Mouse (Mus musculus): ENCODE measurements around the gene Mbtps1.

The Mbtps1 gene

DNA sequence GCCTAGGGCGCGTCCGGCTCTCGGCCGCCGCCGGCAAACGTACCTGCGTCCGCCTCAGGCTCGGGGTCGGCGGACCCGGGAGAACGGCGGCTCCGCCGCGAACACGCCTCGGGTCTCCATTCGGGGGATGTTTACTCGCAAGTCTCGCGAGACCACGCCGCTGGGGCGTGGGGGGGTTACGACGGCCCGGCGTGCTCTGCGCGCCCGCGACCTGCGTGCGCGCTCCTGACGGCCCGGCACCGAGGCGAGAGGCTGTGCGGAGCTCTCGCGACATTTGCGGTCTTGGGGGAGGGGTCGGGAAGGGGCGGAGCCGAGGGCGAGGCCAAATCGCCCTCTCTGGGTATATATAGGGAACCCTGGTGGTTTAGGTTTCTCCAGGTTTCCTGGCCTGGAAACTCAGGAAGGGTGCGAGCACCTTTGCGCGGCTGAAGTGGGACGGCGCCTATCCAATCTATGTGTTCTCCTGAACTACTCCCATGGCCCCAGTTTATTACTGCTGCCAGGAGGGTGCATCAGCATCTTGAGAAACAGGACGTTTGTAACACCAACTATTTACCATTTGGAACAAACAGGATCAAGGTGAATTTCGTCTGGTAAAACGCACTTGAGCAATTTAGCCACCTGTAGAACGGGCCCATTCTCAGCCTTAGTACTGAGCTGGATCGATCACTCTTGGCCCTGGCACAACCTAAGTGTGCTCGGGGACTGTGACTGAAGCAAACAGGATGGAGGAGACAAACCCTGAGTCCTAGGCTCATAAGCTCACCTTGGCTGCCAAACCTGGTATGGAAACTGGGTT is at the start of gene Mbtps1:
Gene Mbtps1 (minus strand): TSS at position 133 of the 799 bp plus-strand sequence.
- peak; percentile 99 for DNase-seq (ENCODE audit: low read depth, low spot score)

DNA sequence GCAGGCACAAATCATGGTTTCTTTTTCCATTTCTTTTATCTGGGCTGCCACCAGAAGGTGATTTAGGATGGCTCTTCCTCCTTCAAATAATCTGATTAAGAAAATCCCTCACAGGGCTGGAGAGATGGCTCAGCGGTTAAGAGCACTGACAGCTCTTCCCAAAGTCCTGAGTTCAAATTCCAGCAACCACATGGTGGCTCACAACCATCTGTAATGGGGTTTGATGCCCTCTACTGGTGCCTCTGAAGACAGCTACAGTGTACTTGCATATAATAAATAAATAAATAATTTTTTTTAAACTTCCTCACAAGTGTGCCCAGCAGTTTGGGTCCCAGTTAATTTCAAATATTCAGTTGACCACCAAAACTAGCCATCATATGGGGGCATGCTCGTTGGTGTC is 47.7 kb upstream of the Mbtps1 start:
- DNase-seq (ENCODE audit: low read depth, low spot score): no peak

DNA sequence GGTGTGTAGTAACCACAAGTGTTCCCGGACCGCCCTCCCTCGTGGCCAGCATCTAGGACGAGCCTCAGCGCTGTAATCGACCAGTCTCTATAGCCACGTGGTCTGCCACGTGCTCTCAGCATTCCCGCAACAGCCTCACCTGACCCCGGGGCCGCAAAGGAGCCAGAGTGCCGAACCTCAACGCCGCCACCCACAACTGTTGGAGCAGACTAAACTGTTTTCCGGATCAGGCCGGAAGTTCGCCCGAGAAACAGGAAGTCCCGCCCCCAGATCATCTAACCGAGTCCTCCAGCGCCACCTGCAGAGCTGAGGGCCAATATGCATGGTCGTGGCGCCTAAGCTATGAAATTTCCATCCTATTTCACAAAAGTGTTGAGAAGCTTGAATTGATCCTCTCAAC is 46.5 kb upstream of the Mbtps1 start, which contains the start of gene Taf1c:
Gene Taf1c (minus strand): TSS at position 227 of the 400 bp plus-strand sequence.
- peak; percentile 89 for DNase-seq (ENCODE audit: low read depth, low spot score)

DNA sequence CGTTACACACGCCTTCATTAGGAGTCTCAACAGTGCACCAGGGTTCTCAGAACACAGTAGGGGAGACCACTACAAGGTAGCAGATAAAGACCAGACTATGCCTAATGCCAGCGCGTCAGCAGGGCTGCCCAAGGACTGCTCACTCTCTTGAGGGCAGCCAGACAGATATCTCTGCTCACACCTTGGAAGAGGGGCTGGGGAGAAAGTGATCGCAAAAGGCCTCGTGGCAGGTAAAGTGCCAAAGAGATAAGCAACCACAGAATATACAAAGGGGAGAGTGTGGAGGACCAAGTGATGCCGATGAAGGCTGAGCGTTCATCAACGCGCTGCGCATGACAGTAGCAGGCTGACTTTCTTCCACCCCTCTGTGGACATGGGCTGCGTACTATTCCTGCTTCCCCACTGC is 45.9 kb upstream of the Mbtps1 start:
- no peak for DNase-seq (ENCODE audit: low read depth, low spot score)

DNA sequence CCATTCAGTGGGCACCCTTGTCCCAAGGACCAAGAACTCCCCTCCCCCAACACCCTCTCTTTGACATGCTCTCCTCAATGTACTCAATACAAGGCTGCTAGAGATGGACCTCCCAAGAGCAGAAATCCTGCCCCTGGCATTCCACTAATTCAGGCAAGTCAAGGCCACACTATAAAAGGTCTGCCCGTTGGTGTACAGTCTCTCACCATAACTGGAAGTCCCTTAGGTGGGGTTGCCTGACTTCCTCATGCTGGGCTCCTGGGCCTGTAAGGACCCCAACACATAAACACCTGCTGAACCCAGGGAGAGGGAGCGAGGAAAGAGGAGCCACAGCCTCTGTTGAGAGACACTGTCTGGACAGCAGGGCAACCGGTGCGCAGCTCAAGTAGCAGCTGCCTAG is 45.2 kb upstream of the Mbtps1 start:
- no peak for DNase-seq (ENCODE audit: low read depth, low spot score)

DNA sequence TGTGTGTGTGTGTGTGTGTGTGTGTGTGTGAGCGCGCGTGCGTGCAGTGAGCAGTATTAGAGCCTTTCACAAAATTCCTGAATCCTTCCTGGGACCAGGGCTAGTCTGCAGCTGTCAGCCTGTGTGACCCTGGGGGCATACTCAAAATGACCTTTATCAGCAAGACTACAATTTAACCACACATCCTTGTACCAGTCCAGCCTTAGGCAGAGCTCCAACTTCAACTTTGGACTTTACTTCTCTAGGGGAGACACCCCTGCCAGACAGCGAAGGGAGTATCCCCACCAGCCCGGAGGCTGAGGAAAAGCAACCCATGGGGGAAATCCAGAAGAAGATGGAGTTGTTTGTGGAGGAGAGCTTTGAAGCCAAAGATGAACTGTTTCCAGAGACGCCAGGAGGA is 32.9 kb upstream of the Mbtps1 start:
- no peak for DNase-seq (ENCODE audit: low read depth, low spot score)

DNA sequence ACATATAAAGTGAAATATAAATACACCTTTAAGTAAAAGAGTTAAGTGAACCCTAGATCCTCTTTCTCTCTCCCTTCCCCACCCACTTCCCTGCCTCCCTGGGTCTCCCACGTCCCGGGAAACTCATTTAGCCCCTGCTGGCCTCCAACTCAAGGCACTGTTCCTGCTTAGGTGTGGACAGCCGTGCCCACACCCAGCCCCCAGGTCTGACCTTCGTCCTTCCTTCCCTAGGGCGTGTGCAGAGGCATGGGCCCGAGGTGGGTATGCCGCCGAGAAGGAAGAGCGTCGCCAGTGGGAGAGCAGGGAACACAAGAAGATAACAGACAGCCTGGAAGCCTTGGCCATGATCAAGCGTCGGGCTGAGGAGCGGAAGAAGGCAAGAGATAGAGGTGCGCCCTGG is 31.8 kb upstream of the Mbtps1 start:
- DNase-seq (ENCODE audit: low read depth, low spot score): no peak

DNA sequence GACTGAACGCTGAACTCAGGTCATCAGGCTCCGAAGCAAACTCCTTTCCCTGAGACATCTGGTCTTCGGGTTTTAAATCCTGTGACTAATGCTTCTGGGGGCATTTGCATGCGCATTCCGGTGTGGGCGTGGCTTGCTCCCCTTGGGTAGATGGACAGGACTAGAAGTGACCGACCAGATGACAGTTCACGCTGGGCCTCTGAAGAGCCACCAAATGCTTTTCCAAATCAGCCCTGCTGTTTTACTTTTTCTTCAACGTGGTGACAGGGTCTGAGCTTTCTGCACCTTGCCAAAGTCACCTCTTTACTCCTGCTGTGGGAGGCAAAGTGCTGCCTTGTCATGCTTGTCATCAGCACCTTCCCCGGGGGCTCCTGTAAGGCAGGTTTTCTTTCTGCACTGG is 30.3 kb upstream of the Mbtps1 start:
- DNase-seq (ENCODE audit: low read depth, low spot score): no peak

DNA sequence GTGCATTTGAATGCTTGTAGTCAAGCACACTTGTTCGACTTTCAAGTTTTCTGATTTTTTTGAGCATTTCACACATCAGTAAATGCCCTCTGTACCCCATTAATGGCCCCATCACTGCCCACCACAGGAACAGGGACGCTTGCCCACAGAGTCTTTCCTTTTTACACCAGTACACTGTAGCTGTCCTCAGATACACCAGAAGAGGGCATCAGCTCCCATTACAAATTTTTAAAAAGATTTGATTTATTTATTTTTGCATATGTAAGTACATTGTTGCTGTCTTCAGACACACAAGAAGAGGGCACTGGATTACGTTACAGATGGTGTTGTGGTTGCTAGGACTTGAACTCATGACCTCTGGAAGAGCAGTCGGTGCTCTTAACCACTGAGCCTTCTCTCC is 29.8 kb upstream of the Mbtps1 start:
- DNase-seq (ENCODE audit: low read depth, low spot score): no peak

DNA sequence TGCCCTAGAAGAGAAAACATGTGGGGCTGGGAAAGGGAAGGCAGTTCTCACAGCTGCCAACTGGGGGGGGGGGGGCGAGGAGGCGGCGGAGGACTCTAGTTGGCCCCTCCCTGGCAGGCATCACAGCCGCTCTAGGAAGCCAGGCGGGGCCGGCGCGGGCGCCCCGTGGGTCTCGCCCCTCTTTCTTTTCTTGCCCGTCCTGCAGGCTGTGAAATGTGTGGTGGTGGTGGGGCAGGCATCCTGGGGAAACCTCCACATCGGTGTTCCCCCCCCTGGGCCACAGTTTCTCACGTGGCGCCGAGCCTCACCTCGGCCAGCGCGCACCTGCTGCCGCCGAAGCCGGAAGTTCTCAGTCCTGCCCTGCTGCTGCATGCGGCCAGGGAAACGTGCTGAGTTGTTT is 27.4 kb upstream of the Mbtps1 start:
- DNase-seq (ENCODE audit: low read depth, low spot score): no peak

DNA sequence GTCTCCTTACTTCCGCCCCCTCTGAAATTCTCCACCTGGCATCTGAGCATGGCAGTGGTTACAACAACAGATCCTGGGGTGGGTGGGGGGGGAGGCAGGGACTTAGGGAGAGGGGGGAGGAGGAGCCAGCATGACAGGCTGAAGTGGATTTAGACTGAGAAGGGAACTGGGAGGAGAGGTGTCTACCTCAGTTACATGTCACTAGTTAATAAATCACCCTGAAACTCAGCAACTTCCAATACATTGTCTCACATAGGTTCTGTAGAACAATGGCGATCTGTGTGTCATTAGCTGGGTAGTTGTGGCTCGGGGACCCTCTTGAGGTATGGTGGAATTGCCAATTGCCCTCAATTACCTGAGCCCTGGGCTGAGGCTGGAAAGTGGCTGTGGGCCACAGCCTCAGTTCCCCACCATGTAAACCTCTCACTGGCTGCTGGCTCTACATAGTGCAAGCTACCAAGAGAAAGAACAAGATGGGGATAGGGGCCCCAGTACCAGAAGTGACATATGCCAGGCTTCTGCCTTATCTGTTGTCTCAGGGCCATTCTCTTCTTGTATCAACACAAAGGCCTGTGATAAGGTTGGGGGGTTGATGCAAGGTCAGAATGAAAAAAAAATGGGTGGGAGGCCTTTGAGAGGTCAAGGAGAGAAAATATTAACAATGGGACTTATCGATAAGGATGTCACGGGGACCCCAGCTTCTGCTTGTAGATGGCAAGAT is 22.1 kb upstream of the Mbtps1 start:
- no peak for DNase-seq (ENCODE audit: low read depth, low spot score)

DNA sequence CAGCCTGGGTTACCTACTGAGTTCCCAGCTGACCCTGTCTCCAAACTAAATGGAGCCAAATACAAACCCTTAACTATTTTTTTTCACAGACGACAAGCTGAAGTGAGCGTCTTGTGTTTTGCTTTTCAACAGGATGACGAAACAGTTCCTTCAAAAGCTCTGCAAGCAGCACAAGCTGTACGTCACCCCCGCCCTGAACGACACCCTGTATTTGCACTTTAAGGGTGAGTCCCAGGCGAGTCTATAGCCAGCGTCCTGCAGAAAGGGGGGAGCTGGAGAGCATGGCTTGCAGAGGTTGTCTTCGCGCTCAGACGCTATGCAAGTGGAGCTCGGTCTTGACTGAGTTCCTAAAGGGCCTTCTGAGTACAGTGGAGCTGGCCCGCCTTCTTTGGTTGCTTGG is 20.6 kb upstream of the Mbtps1 start:
- no peak for DNase-seq (ENCODE audit: low read depth, low spot score)

DNA sequence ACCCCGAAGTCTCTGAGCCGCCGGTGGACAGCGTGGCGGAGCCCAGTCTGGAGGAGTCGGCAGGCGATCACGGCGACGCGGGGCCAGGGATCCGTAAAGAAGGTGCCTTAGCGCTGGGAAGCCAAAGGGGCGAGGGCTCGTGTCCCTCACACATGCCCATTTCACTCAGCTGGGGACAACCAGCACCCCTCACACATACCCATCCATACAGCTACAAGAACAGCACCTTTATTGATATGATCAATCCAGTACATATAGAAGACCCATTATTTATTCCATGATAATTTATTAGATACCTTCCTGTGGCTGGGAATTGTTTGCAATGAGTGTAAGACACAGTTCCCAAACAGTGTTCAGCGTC is 16.8 kb upstream of the Mbtps1 start:
- DNase-seq (ENCODE audit: low read depth, low spot score): no peak

DNA sequence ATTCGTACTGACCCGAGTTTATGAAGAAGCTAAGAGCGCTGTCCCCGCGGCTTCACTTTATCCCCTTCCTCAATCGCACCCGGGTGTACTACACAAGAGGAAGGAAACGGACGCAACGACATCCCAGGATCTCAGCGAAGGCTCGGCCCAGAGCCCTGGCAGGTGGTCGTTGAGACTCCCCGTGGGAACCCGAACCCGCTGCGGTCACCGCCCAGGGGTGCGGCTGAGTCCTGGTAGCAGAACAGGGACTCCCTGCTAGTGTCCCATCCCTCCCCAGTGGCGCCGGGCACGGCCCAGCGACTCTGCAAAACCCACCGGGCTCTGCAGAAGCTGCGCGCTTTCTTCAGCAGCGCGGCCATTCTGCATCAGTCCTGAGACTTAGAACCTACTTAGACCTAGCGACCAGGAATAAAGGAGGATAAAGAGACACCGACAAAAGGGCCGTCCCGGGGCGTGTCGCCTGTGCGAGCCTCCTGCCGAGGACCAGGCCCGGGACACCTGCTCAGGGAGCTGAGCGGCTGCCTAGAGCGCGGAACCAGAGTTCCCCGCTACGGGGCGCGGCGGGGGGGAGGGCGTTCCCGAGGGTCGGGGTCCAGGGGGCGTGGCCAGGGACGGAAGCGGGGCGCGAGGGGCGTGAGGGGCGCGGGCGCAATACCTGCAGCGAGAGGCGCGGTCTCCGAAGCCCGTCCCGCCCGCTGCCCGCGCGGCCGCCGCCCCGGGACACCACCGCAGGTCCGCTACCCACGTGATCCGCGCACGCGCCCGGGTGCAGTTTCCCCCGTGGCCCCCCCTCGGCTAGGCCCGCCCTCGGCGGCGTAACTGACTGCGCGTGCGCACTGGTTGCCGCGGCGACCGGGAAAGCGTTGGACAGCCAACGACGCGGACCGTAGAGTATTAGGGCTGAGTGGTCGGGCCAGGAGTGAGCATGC is 16.2 kb upstream of the Mbtps1 start, which contains the start of the genes Hsdl1 and Dnaaf1:
Gene Hsdl1 (minus strand): TSS at position 747 of the 929 bp plus-strand sequence.
Gene Dnaaf1 (plus strand): TSS at position 799 of the 929 bp plus-strand sequence.
- DNase-seq (ENCODE audit: low read depth, low spot score): peak; percentile 89

DNA sequence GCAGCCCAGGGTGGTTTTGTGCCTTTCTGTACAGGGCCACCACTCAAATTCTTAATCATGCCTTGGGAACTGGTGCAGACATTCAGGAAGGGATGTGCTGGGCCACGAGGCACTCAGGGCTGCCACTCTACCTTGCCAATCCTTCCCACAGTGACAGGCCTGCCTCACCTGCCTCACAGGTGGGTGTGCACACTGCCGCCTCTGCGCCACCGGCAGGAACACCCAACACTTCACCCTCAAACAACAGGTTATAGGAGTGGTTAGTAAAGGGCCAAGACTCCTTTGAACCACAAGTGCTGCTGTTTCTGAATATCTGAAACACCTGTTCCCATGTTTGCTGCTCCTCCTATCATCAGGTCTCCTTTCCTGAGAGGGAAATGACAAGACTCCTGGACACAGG is 13.9 kb upstream of the Mbtps1 start:
- DNase-seq (ENCODE audit: low read depth, low spot score): no peak

DNA sequence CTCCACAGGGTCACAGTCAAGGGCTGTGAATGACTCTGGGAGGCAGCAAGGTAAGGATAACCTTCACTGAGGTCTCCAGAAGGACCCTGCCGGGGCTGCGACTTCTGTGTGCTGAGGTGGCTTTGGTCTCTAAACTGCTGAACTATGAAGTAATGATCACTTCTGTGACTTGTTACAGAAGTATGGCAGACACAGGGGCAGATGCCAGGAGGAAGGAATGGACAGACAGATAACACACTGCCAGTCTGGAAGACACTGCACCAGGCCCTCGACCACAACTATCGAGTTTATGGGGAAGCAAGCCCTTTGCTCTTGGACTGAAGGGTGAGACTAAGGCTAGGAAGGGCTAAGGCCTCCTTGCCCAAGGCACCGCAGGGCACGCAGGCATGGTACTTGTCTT is 12.6 kb upstream of the Mbtps1 start:
- no peak for DNase-seq (ENCODE audit: low read depth, low spot score)

DNA sequence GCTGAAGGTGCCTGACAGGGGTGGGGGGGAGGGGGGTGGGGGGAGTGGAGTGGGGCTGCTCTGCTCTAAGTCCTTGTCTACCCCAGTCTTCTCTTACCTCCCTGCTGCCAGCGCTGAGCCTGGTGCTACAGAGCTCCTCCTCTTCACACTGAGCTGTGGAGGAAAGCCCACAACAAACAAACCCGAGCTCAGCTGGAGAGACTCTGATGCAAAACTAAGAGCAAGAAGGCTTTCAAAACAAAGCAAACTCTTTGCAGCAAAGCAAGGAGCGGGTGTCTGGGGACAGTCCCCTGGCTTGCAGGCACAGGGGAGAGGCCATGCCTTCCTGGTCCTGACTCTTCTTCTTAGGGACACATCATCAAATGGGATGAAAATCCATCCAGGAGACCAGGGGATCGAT is 11.3 kb upstream of the Mbtps1 start:
- DNase-seq (ENCODE audit: low read depth, low spot score): no peak

DNA sequence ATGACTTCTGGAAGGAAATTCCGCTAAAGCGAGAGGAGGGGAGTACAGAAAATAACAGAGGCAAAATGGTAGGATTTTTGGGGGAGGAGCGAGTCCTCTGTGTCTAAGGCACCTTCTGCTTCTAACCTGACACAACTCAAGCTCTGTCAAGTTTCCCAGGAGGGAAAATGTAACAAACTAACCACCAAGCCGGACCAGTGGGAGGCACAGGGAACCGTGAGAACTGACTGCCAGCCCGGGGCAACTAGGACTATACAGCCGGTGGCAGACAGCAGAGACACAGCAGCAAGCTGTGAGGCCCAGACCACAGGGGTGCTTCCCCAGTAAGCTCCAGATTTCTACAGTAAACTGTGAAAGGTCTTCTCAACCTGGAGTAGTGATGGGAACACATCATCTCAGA is 10.4 kb upstream of the Mbtps1 start:
- no peak for DNase-seq (ENCODE audit: low read depth, low spot score)

DNA sequence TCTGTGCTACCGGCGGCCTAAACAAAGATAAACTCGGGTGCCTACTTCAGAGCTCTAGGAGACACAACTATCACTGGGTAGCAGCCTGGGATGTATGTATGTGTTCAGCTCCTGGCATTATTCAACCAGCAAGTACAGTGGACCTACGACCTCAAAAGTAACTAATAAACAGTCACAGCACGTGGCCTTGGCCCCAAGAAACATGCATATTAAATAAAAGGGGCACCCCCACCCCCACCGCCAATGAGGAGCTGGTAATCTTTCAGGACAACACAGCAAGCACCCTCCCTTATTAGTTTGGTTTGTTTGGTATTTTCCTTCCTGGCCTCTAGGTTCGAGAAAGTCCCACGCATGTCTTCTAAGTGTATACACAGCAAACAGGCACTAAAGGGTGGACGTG is 9.7 kb upstream of the Mbtps1 start:
- DNase-seq (ENCODE audit: low read depth, low spot score): no peak

DNA sequence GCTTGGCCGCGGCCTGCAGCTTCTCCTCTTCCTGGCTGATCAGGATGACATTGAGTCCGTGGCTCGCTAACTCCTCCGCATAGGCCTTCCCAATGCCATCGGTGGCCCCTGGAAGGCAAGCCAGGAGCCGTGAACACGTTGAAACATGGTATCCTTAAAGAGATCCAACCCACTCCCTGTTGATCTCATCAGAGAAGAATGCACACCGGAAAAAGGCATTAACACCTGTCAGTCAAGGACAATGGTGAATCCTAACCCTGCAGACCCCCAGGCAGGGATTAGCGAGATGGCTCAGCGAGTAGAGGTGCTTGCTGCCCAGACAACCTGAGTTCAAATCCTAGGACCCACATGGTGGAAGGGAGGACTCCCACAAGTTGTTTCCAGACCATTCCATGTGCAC is 7.8 kb upstream of the Mbtps1 start:
- no peak for DNase-seq (ENCODE audit: low read depth, low spot score)

DNA sequence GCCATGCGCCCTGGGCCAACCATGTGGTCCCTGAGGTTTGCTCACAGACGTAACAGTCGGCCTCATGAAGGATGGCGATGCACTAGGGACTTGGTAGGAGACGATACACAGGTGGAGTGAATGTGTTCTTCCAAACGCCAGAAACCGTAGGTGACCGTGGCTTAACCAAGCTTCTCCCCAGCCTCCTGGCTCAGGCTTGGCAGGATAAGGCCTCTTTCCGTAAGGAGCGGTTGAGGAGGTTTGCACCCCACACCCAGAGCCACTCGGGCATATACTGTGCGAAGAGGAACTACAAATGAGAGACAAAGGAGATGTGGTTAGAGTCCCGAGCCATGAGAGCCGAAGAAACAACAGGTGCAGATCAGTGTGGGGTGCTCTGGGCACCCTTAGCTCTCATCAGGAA is 5.3 kb upstream of the Mbtps1 start:
- no peak for DNase-seq (ENCODE audit: low read depth, low spot score)

DNA sequence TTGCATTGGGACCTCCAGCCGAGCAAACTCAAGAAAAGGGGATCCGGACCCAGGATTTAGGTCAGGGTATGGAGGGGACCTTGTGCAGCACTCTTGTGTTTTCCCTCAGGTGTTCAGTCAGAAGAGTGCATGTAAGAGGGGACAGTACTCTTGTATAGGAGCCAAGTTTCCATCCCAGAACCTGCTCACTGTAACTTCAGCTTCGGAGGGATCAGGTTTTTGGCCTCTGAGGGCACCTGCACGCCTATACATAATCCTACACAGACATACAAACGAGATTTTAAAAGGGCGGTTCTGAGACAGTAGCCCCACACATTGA is 826 bp upstream of the Mbtps1 start:
- DNase-seq (ENCODE audit: low read depth, low spot score): no peak

All from embryo, embryonic 11.5 days (tissue).